ENCODE assay signal across 24 mouse cellular contexts in genomic region chr16:25044637-25045036, GRCm38 (mm10).
"Had no signal": no experiment of that assay in that cellular context is flagged by ENCODE, and none has a peak within 500 bp of the region (broad histone marks: within the 10 kb centered on the region; RNA-seq: fewer than 3 reads in every experiment).

No protein-coding gene starts in this region.

- DNase-seq: gastrocnemius, adult 2 months; gastrocnemius, postnatal 10 days; gastrocnemius, postnatal 25 days; heart, adult 18-20 months; heart, postnatal 10 days; heart, postnatal 4 days; kidney, adult 18-20 months; kidney, adult 8-10 months; kidney, postnatal 10 days; kidney, postnatal 25 days; liver; liver, embryonic 13.5 days had no signal

- H3K4me3 ChIP-seq: gastrocnemius, adult 2 months; heart, embryonic 10.5 days; heart, embryonic 12.5 days; hindbrain, embryonic 10.5 days; hindbrain, embryonic 12.5 days; intestine, embryonic 15.5 days; left cerebral cortex, adult 2 months; liver, embryonic 13.5 days; liver, embryonic 15.5 days had no signal

- H3K4me1 ChIP-seq: hindbrain, embryonic 10.5 days; hindbrain, embryonic 12.5 days; liver, embryonic 13.5 days; liver, embryonic 15.5 days had no signal

- H3K27me3 ChIP-seq: hindbrain, embryonic 12.5 days; intestine, embryonic 15.5 days; liver, embryonic 13.5 days; liver, embryonic 15.5 days had no signal

- ATAC-seq: hindbrain, embryonic 16.5 days; inflammation-experienced regulatory T-cells, adult 6 months; intestine, embryonic 15.5 days; intestine, postnatal 0 days had no signal

- H3K27ac ChIP-seq: gastrocnemius, adult 2 months; heart, embryonic 10.5 days; hindbrain, embryonic 10.5 days; hindbrain, embryonic 12.5 days; hindbrain, embryonic 14.5 days; intestine, embryonic 15.5 days; left cerebral cortex, adult 2 months; liver, embryonic 13.5 days; liver, embryonic 15.5 days had no signal

- H3K4me2 ChIP-seq: heart, embryonic 12.5 days; hindbrain, embryonic 12.5 days; hindbrain, embryonic 14.5 days; intestine, embryonic 15.5 days; liver, embryonic 11.5 days; liver, embryonic 13.5 days; liver, embryonic 15.5 days had no signal

- H3K36me3 ChIP-seq: heart, embryonic 10.5 days; heart, embryonic 12.5 days; hindbrain, embryonic 10.5 days; hindbrain, embryonic 12.5 days; intestine, embryonic 15.5 days; liver, embryonic 13.5 days; liver, embryonic 15.5 days had no signal

- H3K9me3 ChIP-seq: heart, embryonic 10.5 days; heart, embryonic 12.5 days; hindbrain, embryonic 10.5 days; hindbrain, embryonic 12.5 days; intestine, embryonic 15.5 days; liver, embryonic 13.5 days; liver, embryonic 15.5 days had no signal

- H3K9ac ChIP-seq: heart, embryonic 12.5 days; hindbrain, embryonic 12.5 days; hindbrain, embryonic 14.5 days; intestine, embryonic 15.5 days; liver, embryonic 13.5 days; liver, embryonic 15.5 days had no signal
